Mouse (Mus musculus): ENCODE measurements around the gene H2afy. TPM values are rescaled to one million over a fixed set of nuclear protein-coding genes. Genes with fewer than 3 reads are reported as not detected.
"Not testable (repeated sequence)": the region's sequence is repeated elsewhere in the genome, so short reads cannot be mapped to it uniquely, and the experiment has no call there.

Gene H2afy
- polyA plus RNA-seq, 2 experiments from 2014 or later = 106 to 135 TPM

DNA sequence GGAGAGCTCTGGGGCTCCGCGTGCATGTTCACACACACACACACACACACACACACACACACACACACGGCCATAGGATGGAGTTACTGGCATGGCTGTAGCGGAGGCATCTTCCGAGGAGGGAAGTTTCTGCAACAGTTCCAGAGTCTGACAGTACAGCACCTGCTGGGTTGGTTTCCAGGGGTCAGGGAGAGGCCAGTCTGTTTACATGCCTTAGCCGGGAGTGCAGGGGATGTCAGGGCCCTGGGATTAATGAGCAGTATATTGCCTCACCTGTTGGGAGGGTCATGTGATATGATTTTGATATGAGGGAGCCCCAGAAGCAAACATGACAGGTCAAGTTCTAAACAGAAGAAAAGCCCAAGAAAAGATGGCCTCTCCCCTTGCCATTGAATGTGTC lies 66.5 kb downstream of the H2afy start:
- ATAC-seq = no peak

DNA sequence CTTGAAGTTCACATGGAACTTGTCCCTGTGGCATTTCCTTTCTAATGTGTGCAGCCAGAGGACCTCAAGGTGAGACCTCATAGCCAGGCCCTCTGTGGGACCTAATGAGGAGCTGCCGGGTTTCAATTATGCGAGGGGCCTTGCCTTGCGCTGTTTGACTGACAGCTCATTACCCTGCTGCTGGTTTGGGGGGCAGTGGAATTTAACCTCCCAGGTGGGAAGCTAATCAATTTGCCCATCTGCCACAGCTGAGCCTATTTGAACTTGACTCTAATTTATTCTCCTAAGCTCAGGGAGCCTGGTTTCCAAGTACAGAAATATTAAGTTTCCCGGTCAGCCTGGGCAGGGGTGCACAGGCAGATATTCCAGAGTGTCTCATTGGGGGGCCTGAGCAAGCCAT lies 67.6 kb downstream of the H2afy start:
- no peak for ATAC-seq

DNA sequence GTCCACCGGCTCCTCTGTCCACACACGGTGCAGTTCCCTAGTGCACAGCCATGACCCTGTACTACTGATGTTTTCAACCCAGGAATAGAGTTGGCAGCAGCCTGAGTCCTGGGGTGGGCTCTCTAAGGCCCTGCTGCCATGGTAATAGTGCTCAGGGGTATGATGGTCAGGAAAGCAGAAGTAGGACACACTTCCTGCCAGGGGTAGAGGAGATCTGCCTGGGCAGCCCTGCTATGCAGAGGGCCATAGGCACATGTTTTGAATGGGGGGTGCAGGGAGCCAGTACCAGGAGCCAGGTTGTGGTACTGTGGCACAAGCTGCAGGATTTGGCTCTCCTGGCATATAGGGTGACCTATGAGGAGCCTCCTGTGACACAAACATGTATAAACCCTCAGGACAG lies 69.3 kb downstream of the H2afy start:
- ATAC-seq = no peak

DNA sequence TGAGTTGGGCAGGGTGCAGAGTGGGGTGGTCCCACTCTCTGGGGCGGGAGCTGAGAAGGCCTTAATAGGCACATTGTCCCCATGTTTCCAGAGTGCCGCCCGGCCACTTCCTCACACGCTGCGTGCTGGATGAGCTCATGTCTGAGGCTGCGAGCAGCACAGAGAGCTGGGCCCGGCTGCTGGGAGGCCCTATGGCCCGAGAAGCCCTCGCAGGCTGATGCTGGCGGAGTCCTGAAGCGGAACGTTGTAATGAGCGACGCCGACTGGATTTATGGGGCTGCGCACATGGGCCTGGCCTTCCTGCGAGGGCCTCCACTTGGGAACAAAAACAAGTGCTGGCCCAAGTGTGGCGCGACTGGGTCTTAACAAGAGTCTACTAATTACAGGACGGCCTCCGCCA lies 70.0 kb downstream of the H2afy start:
- no peak for ATAC-seq

DNA sequence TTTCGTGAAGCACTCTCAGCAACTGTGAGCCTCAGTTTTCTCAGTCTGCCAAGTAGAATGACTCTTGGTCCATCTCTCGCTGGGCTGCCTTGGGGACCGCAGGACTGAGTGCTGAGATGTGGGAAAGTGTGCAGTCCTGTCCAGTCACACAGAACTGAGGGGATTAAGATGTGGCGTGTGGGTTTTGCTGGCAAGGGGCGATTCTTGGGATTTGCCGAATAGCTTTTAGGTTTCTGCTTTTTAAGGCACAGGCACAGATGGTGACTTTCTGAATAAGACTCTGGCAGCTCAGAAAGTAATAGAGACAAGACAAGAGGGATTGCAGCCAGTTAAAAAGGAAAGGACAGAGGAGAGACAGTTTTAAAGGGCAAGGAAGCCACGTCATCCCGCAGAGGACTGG lies 78.4 kb downstream of the H2afy start:
- no peak for ATAC-seq

DNA sequence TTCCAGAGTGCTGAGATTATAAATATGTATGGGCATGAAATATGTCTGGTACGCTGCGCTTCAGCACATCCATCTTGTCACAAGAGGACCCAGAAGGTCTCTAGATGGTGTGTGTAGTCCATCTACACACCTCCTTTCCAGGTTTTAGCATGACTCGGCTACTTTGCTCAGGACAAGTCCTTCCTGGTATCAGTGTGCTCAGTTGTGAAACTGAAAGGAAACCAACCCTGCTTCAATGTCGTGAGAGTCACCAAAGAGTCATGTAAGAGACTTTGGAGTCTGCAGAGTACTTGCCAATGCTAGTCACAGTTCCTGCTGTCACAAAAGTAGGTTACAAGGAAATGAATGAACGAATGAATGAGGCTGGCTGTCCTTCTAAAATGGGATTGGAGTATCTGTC lies 80.4 kb downstream of the H2afy start:
- no peak for ATAC-seq

DNA sequence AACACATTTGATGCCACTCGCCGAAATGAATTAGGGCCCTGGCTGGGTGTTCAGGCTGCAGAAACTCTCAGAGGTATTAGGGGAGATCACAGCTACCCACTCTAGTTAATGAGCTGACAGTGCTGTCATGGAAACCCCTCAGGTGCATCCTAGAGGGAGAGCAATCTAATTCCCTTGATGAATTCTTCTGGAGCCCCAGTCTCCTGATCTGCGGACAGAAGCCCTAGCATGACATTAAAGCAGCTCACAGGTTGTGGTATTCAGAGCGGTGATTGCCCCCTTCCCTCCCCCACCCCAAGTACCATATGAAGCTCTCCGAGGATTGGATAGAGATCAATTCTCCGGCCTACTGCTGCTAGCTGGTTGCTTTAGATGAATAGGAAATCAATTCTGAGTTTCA lies 82.1 kb downstream of the H2afy start:
- ATAC-seq = no peak

DNA sequence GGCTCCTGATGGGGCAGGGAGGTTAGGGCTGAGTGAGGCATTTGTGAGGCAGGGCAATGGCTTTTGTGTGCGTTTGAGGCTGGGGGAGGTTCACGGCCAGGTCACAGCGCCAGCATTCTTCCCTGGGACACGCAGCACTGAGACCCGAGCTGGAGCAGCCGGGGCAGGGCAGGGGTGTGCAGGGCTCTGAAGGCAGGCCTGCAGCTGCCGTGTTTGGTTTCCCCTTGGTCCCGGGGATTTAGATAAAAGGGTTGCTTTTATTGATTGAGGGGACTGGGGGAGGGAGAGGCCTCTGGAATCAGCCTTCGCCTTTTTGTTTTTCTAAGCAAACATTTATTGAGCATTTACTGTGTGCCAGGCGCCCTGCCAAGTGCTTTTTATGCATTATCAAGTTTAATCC lies 83.4 kb downstream of the H2afy start:
- ATAC-seq = no peak

DNA sequence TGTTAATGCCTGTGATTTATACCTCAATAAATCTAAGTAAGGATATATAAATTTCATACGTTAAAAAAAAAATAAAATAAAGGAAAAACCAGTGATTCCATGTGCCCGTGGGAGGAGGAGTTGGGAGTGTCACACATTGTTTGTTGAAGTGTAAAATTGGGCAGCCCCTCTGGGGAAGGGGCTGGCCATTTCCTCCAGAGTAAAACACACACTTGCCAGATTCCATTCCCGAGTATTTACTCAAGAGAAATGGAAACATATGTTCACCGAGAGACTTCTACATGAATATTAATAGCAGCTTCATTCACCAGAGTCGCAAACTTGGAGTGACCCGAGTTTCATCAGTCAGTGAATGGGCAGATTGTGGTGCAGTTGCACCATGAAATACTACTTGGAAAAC lies 85.9 kb downstream of the H2afy start:
- no peak for ATAC-seq

DNA sequence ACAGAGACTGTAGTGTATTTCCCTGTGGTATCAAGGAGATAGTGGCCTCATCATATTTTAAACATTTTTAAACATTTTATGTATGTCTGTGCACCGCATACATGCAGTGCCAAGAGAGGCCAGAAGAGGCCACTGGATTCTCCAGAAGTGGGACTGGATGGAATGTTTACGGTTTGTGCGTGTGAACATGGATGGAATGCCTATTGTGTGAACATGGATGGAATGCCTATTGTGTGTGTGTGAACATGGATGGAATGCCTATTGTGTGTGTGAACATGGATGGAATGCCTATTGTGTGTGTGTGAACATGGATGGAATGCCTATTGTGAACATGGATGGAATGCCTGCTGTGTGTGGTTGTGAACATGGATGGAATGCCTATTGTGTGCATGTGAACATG lies 93.9 kb downstream of the H2afy start:
- ATAC-seq = no peak

DNA sequence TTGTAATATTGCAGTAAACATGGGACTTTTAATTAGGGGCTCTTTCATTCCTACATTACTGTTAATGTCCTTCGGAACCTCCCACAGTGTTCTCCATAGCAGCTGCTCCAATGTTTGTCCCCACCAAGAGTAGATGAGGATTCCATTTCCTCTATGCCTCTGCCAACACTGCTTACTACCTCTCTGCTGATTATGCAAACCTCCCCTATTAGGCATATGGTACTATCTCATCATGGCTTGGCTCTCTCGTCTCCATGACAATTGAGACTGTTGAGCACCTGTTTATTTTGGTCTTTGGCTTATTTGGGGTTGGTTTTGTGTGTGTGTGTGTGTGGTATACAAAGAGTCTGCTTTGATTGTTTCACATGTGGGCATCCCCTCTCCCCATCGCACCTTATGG lies 95.5 kb downstream of the H2afy start:
- ATAC-seq = no peak

DNA sequence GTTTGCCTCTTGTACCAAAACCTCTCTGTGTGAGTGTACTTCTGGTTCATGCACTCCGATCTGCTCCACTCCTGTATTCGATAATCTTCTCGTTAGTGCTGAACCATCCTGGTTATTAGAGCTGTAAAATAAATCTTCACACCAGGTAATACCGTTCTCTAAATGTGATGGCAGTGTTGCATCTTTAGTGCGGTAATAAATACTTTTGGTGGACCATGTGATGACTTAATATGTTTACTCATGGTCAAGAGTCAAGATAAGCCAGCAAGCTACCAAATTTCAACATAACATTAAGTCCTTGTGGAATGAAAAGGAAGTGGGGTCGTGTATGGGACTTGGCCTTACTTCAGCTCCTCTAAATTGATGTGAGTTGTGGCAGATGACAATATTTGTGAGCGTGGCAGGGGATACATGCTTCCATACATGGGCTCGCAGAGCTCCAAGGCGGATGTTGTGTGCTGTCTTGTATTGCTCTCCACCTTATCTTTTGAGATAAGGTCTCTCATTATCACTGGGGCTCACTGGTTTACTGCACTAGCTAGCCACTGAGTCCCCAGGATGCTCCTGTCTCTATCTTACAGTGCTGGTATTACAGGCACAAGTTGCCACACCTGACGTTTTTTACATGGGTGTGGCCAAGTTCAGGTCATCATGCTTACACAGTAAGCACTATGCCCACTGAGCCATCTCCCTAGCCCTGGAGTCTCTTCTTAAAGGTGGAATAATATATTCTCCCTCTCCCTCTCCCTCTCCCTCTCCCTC lies 96.4 kb downstream of the H2afy start:
- ATAC-seq = no peak

DNA sequence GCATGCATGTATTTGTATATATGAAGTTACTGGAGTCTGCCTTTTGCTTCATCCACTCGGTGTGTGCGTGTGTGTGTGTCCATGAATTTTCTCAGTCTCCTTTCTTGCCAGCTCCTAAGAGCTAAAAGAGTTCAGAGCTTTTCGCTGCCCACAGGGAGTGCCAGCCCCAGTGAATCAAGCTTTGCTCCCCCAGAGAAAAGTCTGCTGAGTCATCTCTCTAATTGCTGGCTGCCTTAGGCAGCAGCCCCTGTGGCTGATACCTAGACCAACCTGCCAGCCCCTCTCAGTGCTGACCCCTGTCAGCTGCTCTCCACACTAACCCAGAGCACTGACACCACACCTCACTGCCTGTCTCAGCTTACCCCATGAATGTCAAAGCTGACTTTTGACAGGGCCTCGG lies 107.2 kb downstream of the H2afy start:
- ATAC-seq = no peak

DNA sequence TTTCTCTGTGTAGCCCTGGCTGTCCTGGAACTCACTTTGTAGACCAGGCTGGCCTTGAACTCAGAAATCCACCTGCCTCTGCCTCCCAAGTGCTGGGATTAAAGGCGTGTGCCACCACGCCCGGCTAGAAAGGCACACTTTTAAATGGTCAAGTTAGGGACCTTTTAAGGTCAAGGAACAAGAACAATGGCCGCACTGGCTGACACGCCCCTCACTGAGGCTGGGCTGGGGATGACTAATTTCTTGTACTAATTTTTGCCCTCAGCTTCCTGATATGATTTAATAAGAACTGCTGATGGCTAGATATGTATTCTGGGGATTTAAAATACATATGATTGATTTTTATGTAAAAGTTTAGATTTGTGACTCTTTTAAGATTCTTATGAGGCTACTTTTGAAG lies 108.2 kb downstream of the H2afy start:
- ATAC-seq = not testable (repeated sequence)

DNA sequence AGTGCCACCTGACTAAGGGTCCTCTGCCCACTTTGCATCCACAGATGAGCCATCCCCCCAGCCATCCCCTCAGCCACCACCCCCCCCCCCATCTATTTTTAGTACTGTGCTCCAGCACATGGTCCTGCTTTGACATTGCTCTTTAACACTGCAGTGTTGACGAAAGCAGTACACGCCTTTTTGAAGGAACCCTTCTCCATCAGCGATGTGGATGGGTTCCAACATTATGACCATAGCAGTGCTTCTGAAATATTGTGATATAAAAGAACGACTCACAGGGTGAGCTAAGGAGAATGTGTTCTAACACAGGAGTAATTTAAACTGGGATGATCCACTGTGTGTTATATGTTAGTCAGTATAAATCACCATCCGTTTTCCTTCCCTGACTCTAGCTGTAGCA lies 109.5 kb downstream of the H2afy start:
- ATAC-seq = no peak

DNA sequence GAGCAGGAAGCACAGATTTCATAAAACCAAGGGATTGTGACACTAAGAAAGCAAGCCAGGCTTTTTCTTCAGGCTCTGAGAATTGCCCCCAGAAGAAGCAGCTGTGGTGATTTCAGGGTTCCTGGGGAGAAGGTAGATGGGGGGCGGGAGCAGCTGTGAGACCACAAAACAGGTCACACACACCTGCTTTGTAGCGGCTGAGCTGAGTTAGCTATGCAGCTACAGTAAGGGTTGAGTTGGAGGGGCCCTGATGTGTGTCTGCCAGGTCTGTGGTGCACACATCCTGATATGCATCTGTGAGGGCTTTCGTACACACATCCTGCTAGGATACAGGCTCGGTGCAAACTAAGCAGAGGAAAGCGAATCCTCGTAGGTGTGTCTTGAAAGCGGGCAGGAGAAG lies 110.1 kb downstream of the H2afy start:
- no peak for ATAC-seq

DNA sequence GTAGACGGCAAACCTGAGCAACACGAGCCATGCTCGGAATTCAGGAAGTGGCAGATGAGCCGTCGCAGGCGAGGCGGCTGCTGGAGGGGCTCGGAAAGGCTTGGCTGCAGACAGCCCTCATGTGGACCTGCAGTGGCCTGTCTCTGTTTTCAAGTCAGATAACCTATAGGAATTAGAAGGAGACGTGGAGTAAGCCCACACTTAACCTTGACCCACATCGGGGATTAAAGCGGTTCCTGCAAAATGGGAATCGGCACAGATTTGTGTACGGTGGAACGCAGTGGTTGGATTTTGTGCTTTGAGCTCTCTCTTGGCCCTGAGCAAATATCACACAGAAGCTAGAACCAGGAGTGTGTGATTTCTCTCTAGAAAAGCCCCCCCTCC lies 111.1 kb downstream of the H2afy start:
- no peak for ATAC-seq

DNA sequence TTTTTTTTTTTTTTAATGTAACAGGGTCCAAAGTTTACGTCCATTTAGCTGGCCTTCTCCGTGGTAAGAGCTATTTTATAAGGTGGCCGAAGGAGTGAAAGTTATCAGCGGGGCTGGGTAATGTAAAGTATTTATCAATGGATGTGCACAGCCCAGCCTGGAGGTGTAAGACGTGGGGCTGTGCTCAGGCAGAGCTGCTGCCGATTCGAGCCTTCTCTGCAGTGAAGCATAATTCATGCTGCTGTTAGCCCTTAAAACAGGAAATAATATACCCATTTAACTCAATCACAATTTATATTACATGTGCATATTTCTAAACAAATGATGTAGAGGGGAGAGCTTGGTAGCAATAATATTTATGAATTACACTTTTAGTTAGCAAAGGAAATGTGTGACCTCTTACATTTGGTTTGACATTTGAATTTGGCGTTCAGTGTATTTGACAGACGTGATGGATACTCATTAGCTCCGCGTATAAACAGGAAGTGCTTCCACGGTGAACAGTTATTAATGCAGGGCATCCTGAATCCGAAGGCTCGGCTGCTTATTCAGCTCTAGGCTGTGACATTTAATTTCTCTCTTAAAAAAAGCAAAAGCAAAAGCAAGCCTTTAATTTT lies 111.6 kb downstream of the H2afy start:
- ATAC-seq = no peak

Other genes starting within 250 kb of the H2afy start
- gene Tifab, start 42.5 kb upstream of the H2afy start, polyA plus RNA-seq (2017; shearing (Covaris generic)) = under 1 TPM in 1 of 2 experiments, not detected in 1; 0.22 TPM
- not detected for gene Neurog1, start 115.8 kb upstream of the H2afy start, polyA plus RNA-seq (2017; shearing (Covaris generic))
- not detected for gene Cxcl14, start 160.2 kb upstream of the H2afy start, polyA plus RNA-seq (2017; shearing (Covaris generic))